Mouse (Mus musculus): ENCODE results near the gene Zfp958. TPM values are rescaled to one million over a fixed set of nuclear protein-coding genes. Genes with fewer than 3 reads are reported as not detected.

Zfp958 gene
- polyA plus RNA-seq (2015; fragmentation: Nextera tagmentation; extraction: Ambion mirVana), result 23.8 and 31.4 TPM in 2 replicates

GRCm38 (mm10) chr8:4612932-4613853, at the start of gene Zfp958:
Gene Zfp958 (plus strand): TSS chr8:4613167.

Other genes with a start within 250 kb of the Zfp958 start
- 24.6 and 35.5 TPM in 2 replicates for gene Cers4, start 120.1 kb upstream of the Zfp958 start, polyA plus RNA-seq (2015; fragmentation: Nextera tagmentation; extraction: Ambion mirVana)
- 21.5 and 26.5 TPM in 2 replicates for gene Shcbp1, start 166.4 kb downstream of the Zfp958 start, polyA plus RNA-seq (2015; fragmentation: Nextera tagmentation; extraction: Ambion mirVana)